Mouse (Mus musculus) lung, adult 2 months (tissue): ENCODE data around the gene Fbxw10.

Experiments used
- CTCF ChIP-seq: fragments of 200-500 bp; IDR thresholded peaks from 2 replicates; pipeline ENCODE4 v1.5.1; 2011; ENCODE audit warnings: mild to moderate bottlenecking, low read length, control low read depth; ENCODE audit not compliant: insufficient read depth
- POLR2A ChIP-seq: fragments of 200-500 bp; IDR thresholded peaks from 2 replicates; pipeline ENCODE4 v1.6.1; 2011; ENCODE audit warnings: low read depth, mild to moderate bottlenecking, control low read depth, low read length, borderline replicate concordance; ENCODE audit errors: extremely low read depth

DNA sequence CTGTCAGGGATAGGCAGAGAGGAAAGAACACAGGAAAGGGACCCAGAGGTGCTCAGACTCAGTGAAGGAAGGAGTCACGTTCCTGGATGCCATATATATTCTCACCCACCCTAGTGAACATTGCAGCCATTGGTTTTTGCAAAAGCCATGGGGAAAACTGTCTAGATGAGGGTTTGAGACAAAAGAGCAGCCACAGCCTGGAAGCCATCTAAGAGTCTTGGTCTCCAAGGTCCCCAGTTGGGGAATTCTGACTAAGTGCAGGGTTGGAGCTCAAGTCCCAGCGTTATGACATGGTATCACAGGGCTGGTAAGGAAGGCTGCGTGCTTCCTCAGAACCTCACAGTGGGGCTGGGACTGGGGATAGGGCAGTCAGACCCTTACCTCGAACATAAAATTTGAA is 18.7 kb downstream of the Fbxw10 start:
- no peak for TF ChIP-seq POLR2A
- no peak for TF ChIP-seq CTCF
